Mouse (Mus musculus) intestine, embryonic 14.5 days (tissue): ENCODE data around the gene Nap1l4. TPM values are rescaled to one million over a fixed set of nuclear protein-coding genes. Genes with fewer than 3 reads are reported as not detected.

Source experiments
- ATAC-seq: fragments of 200-750 bp; cut with Nextera tagmentation; replicated peaks from 2 replicates; pipeline ENCODE4 v1.8.0; 2017; ENCODE audit warnings: low read depth, moderate number of reproducible peaks, moderate TSS enrichment, moderate library complexity; ENCODE audit not compliant: low FRiP score, low TSS enrichment
- DNase-seq: peaks from one replicate; pipeline ENCODE4 v3.0.0-alpha.2; 2018; ENCODE audit warnings: low spot score
- H3K27ac ChIP-seq: fragments of 300-500 bp; sonication (generic); 2 replicates; pipeline ENCODE4 v1.5.1; 2014; ENCODE audit warnings: low read depth, mild to moderate bottlenecking, control low read depth
- H3K27me3 ChIP-seq: fragments of 300-500 bp; sonication (generic); replicated peaks from 2 replicates; pipeline ENCODE4 v1.6.1; 2014; ENCODE audit warnings: low read length, control low read depth; ENCODE audit not compliant: control insufficient read depth, insufficient read depth
- H3K36me3 ChIP-seq: fragments of 300-500 bp; sonication (generic); 2 replicates; pipeline ENCODE4 v1.6.1; 2014; ENCODE audit warnings: low read length, control low read depth; ENCODE audit not compliant: control insufficient read depth, insufficient read depth
- H3K4me1 ChIP-seq: fragments of 300-500 bp; sonication (generic); replicated peaks from 2 replicates; pipeline ENCODE4 v1.6.1; 2014; ENCODE audit warnings: low read length, control low read depth, mixed read lengths; ENCODE audit not compliant: control insufficient read depth, insufficient read depth
- H3K4me2 ChIP-seq: fragments of 300-500 bp; sonication (generic); 2 replicates; pipeline ENCODE4 v1.6.1; 2014; ENCODE audit warnings: low read length
- H3K4me3 ChIP-seq: fragments of 300-500 bp; sonication (generic); 2 replicates; pipeline ENCODE4 v1.5.1; 2014; ENCODE audit warnings: low read depth, low read length, control low read depth, mixed read lengths
- H3K9ac ChIP-seq: fragments of 300-500 bp; sonication (generic); 2 replicates; pipeline ENCODE4 v1.6.1; 2014; ENCODE audit warnings: mild to moderate bottlenecking, low read length
- H3K9me3 ChIP-seq: fragments of 300-500 bp; sonication (generic); 2 replicates; pipeline ENCODE4 v1.6.1; 2016; ENCODE audit warnings: low read length, control low read depth; ENCODE audit not compliant: control insufficient read depth
- WGBS: fragments of 180-500 bp; shearing (Covaris S2); extraction: QIAGEN DNeasy Blood & Tissue Kit; methylation state at CpG from one replicate; pipeline ENCODE4 v1.1.7; 2014; 5-methylcytosine and 5-hydroxymethylcytosine counted together
- microRNA-seq: library from miRNA; unstranded; fragments of <30 nt; microRNA quantifications from one replicate; pipeline ENCODE4, GENCODE M21; 2016
- polyA plus RNA-seq: library from polyadenylated mRNA; unstranded; fragments of >200 nt; fragmentation: Nextera tagmentation; extraction: Ambion mirVana; gene quantifications from 2 replicates; pipeline ENCODE4 v1.2.1, GENCODE M21; 2014

Nap1l4 gene
- polyA plus RNA-seq, 1 experiment from 2014 or later, result 112 TPM

DNA sequence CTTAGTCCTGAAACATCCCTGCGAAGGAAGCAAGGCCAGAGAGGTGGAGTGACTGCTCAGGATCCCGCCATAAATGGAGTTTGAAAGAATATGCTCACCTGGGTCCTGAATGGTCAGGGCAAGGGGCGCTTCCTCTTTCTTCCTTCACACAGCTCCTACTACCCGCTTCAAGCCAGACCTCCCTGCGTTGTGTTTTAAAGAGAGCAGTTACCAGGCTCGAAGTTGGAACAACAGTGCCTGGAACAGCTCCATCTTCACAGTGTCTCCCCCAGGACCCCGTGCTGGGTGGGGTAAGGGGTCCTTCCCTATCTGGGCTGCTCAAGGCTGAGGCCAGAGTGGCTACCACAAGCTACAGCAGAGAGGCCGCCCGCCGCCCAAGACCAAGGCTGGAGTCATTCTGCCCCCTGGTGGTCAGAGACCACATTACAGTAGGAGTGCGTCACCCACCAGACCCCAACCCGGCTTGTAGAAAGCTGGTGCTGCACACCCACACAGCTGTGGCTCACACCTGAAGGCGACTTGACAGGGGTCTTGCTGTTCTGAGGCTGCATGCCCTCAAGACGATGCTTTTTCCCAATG lies 82.7 kb downstream of the Nap1l4 start:
- H3K36me3 ChIP-seq, result no peaks in the 10 kb centered on the region
- WGBS, result 34% methylated on average over 14 of the region's 14 CpGs
- no peak overlapping the region for H3K4me3 ChIP-seq
- H3K9me3 ChIP-seq, result 0 out of 2 replicates have a peak, but pooled peaks cover 3% of the 10 kb centered on the region
- DNase-seq (peak; percentile 97), ATAC-seq (0 out of 2 replicates have a peak, but pooled peaks have one; percentile 8)
- H3K27ac ChIP-seq, result no peak overlapping the region
- H3K4me2 ChIP-seq, result no peak overlapping the region
- H3K4me1 ChIP-seq, result peaks cover 28% of the 10 kb centered on the region
- H3K27me3 ChIP-seq, result no peaks in the 10 kb centered on the region
- H3K9ac ChIP-seq, result no peak overlapping the region

GRCm38 (mm10) chr7:143464811-143465560 lies 83.9 kb downstream of the Nap1l4 start:
- 24% methylated on average over 56 of the region's 56 CpGs for WGBS
- Histone ChIP-seq H3K4me1 (peaks cover 28% of the 10 kb centered on the region), H3K9me3 (peaks cover 15% of the 10 kb centered on the region), H3K36me3 (no peaks in the 10 kb centered on the region), H3K4me2 (peak overlapping the region; percentile 57), H3K4me3 (peak overlapping the region; percentile 28), H3K9ac (peak overlapping the region; percentile 34), H3K27me3 (no peaks in the 10 kb centered on the region), H3K27ac (peak overlapping the region; percentile 69)
- peak; percentile 90 for DNase-seq
- 0 out of 2 replicates have a peak, but pooled peaks have one; percentile 30 for ATAC-seq

DNA sequence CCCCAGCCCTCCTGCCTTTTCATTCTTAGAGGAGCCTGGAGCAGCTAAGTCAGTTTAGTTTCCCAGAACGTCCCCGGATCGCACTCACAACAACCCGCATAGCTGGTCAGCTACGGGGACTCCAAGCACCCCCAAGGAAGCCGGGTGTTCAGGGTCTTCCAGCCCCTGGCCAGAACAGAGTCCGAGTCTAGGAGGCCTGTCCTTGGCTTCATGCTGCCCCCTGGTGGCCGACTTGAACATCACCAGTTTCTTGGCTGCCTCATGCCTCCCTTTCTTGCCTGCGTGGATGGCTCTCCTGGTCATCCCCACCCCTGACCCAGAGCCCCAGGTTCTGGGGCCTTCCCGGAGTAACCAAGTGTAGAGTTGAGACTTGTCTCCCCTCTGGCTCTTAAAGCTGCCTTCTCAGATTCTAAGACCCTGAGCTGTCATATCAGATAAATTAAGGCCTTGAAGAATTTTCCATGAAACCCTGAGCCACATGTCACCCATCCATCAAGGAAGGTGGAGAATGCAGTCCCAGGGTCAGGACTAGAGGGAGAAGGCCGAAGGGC lies 85.0 kb downstream of the Nap1l4 start:
- peaks cover 19% of the 10 kb centered on the region for H3K9me3 ChIP-seq
- peaks cover 28% of the 10 kb centered on the region for H3K4me1 ChIP-seq
- DNase-seq, result peak; percentile 93
- no peaks in the 10 kb centered on the region for H3K36me3 ChIP-seq
- peak overlapping the region; percentile 69 for H3K27ac ChIP-seq
- ATAC-seq, result no peak
- no peaks in the 10 kb centered on the region for H3K27me3 ChIP-seq
- no peak overlapping the region for H3K4me3 ChIP-seq
- no peak overlapping the region for H3K4me2 ChIP-seq
- WGBS, result 29% methylated on average over 11 of the region's 11 CpGs
- H3K9ac ChIP-seq, result no peak overlapping the region

Small RNA genes within 50 kb of the gene (microRNA-seq; reads per million reads assigned to microRNA genes)
- 0.93 reads per million, percentile 6 among the genes with 10 or more reads in this experiment for gene Mir7064

Other genes with a start within 250 kb of the Nap1l4 start
- 639 and 672 TPM in 2 replicates for gene Cdkn1c, start 88.1 kb downstream of the Nap1l4 start, polyA plus RNA-seq
- 6.8 and 8.7 TPM in 2 replicates for gene Slc22a18, start 75.4 kb downstream of the Nap1l4 start, polyA plus RNA-seq
- gene Phlda2, start 46.0 kb downstream of the Nap1l4 start, polyA plus RNA-seq, result 9.2 and 15.3 TPM in 2 replicates
- gene Cars, start 51.0 kb upstream of the Nap1l4 start, polyA plus RNA-seq, result 53.9 and 56.5 TPM in 2 replicates
- 0.30 and 0.55 TPM in 2 replicates for gene Tnfrsf26, start 79.6 kb upstream of the Nap1l4 start, polyA plus RNA-seq
- gene Tnfrsf22, start 100.6 kb upstream of the Nap1l4 start, polyA plus RNA-seq, result 8.6 and 9.1 TPM in 2 replicates
- 1.0 and 1.1 TPM in 2 replicates for gene Tnfrsf23, start 136.8 kb upstream of the Nap1l4 start, polyA plus RNA-seq
- 34.9 and 39.7 TPM in 2 replicates for gene Osbpl5, start 207.9 kb upstream of the Nap1l4 start, polyA plus RNA-seq
- gene Mrgprg, start 217.9 kb upstream of the Nap1l4 start, polyA plus RNA-seq, result not detected in 2 replicates
- 2.3 and 2.4 TPM in 2 replicates for gene Mrgpre, start 235.4 kb upstream of the Nap1l4 start, polyA plus RNA-seq